Mouse (Mus musculus) embryonic stem cell, embryonic (primary cell): ENCODE measurements around the gene Ddx28.
"Not testable (repeated sequence)": the region's sequence is repeated elsewhere in the genome, so short reads cannot be mapped to it uniquely, and the experiment has no call there.

Experiments
- CTCF ChIA-PET, 4 experiments: fragments of 300-600 bp in 2 of 4; fragments of 350-600 bp in 2 of 4; sonication (Branson Sonifier 250); formaldehyde crosslinking; loops; one replicate each; lab custom pipeline; 2022; ENCODE audit warnings: inconsistent platforms in 2 of 4; lab: Charles Lee
- POLR2A ChIA-PET, 4 experiments: fragments of 300-600 bp in 2 of 4; fragments of 350-600 bp in 2 of 4; sonication (Branson Sonifier 250); formaldehyde crosslinking; loops; one replicate each; lab custom pipeline; 2022; ENCODE audit warnings: antibody characterized with exemption in 4 of 4, inconsistent platforms in 1 of 4; lab: Charles Lee

Ddx28 gene

GRCm38 (mm10) chr8:105996359-105996758 lies 15.3 kb downstream of the Ddx28 start:
- POLR2A ChIA-PET, result interaction anchor here in 2 of 4 experiments (1.1 to 1.5 kb wide), 2 partner anchors 33 to 66 kb away, joined by 3 to 4 read pairs; no protein-coding TSS in a partner anchor
- CTCF ChIA-PET, result interaction anchor here in 2 of 4 experiments (0.6 to 1.6 kb wide), 6 partner anchors 11 to 1215 kb away, joined by 3 to 10 read pairs (median 3); no protein-coding TSS in a partner anchor

- ChIA-PET CTCF (interaction anchor here in 2 of 4 experiments (0.6 to 0.7 kb wide), 2 partner anchors 29 to 89 kb away, joined by 3 to 4 read pairs; no protein-coding TSS in a partner anchor), POLR2A (interaction anchor here in 2 of 4 experiments (0.6 to 1.4 kb wide), 3 partner anchors 14 to 207 kb away, joined by 3 to 6 read pairs (median 3); no protein-coding TSS in a partner anchor)
These were observed 18.5 kb downstream of the Ddx28 start for GRCm38 (mm10) chr8:105993226-105993625.

- CTCF ChIA-PET, result interaction anchor here in 2 of 4 experiments (0.6 to 1.8 kb wide), 4 partner anchors 18 to 380 kb away, joined by 3 to 4 read pairs (median 4); no protein-coding TSS in a partner anchor
- POLR2A ChIA-PET, result interaction anchor here in 2 of 4 experiments (0.6 to 1.4 kb wide), 3 partner anchors 14 to 207 kb away, joined by 3 to 6 read pairs (median 3); no protein-coding TSS in a partner anchor
These were observed 19.2 kb downstream of the Ddx28 start for GRCm38 (mm10) chr8:105992499-105992898.

GRCm38 (mm10) chr8:105991546-105991945 lies 20.1 kb downstream of the Ddx28 start:
- CTCF ChIA-PET, result interaction anchor here in 3 of 4 experiments (0.6 to 2.0 kb wide), 21 partner anchors 8 to 424 kb away, joined by 3 to 7 read pairs (median 4); partner anchors contain the start of gene Zfp90 (in 1 of the 3)
- POLR2A ChIA-PET, result interaction anchor here in 3 of 4 experiments (0.7 to 1.9 kb wide), 8 partner anchors 9 to 91 kb away, joined by 3 to 6 read pairs (median 4); partner anchors contain the start of gene Pskh1 (in 1 of the 3)

- ChIA-PET CTCF (interaction anchor here (0.5 to 2.0 kb wide), 25 partner anchors 9 to 424 kb away, joined by 3 to 7 read pairs (median 4); partner anchors contain the start of genes Ranbp10 (in 1 of the 4), Tsnaxip1 (in 1 of the 4) and Zfp90 (in 1 of the 4)), POLR2A (interaction anchor here (0.7 to 1.9 kb wide), 11 partner anchors 8 to 136 kb away, joined by 3 to 6 read pairs (median 3); partner anchors contain the start of genes Pskh1 (in 1 of the 4) and Thap11 (in 1 of the 4))
These were observed 20.8 kb downstream of the Ddx28 start, which contains the start of gene Dus2 for GRCm38 (mm10) chr8:105990856-105991387. Gene Dus2, plus strand, starts transcription at chr8:105991337.

- CTCF ChIA-PET, result interaction anchor here in 2 of 4 experiments (0.7 to 0.9 kb wide), 2 partner anchors 59 to 196 kb away, joined by 4 read pairs; no protein-coding TSS in a partner anchor
- POLR2A ChIA-PET, result interaction anchor here in 2 of 4 experiments (0.5 to 1.6 kb wide), 3 partner anchors 11 to 378 kb away, joined by 3 to 5 read pairs (median 4); no protein-coding TSS in a partner anchor
These were observed 23.1 kb downstream of the Ddx28 start for GRCm38 (mm10) chr8:105988546-105988945.

GRCm38 (mm10) chr8:105983406-105983805 lies 28.3 kb downstream of the Ddx28 start:
- CTCF ChIA-PET, result not testable (repeated sequence)
- POLR2A ChIA-PET, result interaction anchor here in 1 of 4 experiments (0.9 kb wide), 1 partner anchor 25 kb away, joined by 3 read pairs; no protein-coding TSS in a partner anchor

- POLR2A ChIA-PET, result interaction anchor here in 1 of 4 experiments (1.6 kb wide), 1 partner anchor 14 kb away, joined by 6 read pairs; no protein-coding TSS in a partner anchor
- CTCF ChIA-PET, result interaction anchor here in 1 of 4 experiments (1.4 to 2.0 kb wide), 2 partner anchors 11 to 14 kb away, joined by 3 to 4 read pairs; no protein-coding TSS in a partner anchor
These were observed 30.5 kb downstream of the Ddx28 start for GRCm38 (mm10) chr8:105981146-105981545.

GRCm38 (mm10) chr8:105979325-105979724 lies 32.4 kb downstream of the Ddx28 start, which contains the start of gene Dpep3:
Gene Dpep3, minus strand, starts transcription at chr8:105979429.
- CTCF ChIA-PET, result interaction anchor here in 2 of 4 experiments (0.6 to 0.7 kb wide), 2 partner anchors 199 to 465 kb away, joined by 5 to 9 read pairs; no protein-coding TSS in a partner anchor

GRCm38 (mm10) chr8:105975363-105975762 lies 36.3 kb downstream of the Ddx28 start:
- POLR2A ChIA-PET, result interaction anchor here in 2 of 4 experiments (0.6 to 1.5 kb wide), 5 partner anchors 8 to 42 kb away, joined by 3 to 6 read pairs (median 5); no protein-coding TSS in a partner anchor
- CTCF ChIA-PET, result interaction anchor here (0.6 to 1.7 kb wide), 6 partner anchors 9 to 498 kb away, joined by 3 to 4 read pairs (median 3); partner anchors contain the start of genes Dus2 (in 1 of the 4) and Slc12a4 (in 1 of the 4)

More at GRCm38 (mm10) chr8:105979325-105979724, 32.4 kb downstream of the Ddx28 start, which contains the start of gene Dpep3:
- POLR2A ChIA-PET, result interaction anchor here in 1 of 4 experiments (1.6 kb wide), 1 partner anchor 13 kb away, joined by 6 read pairs; no protein-coding TSS in a partner anchor

- CTCF ChIA-PET, result interaction anchor here in 2 of 4 experiments (0.6 to 1.5 kb wide), 5 partner anchors 9 to 483 kb away, joined by 3 to 5 read pairs (median 4); no protein-coding TSS in a partner anchor
- POLR2A ChIA-PET, result interaction anchor here in 3 of 4 experiments (0.6 to 2.2 kb wide), 15 partner anchors 8 to 262 kb away, joined by 3 to 8 read pairs (median 4); partner anchors contain the start of genes Ddx28 (in 1 of the 3), Dus2 (in 1 of the 3), Nutf2 (in 1 of the 3) and Pskh1 (in 1 of the 3)
These were observed 40.5 kb downstream of the Ddx28 start for GRCm38 (mm10) chr8:105971019-105971720.

GRCm38 (mm10) chr8:105969367-105969766 lies 42.3 kb downstream of the Ddx28 start:
- POLR2A ChIA-PET, result no interaction called here
- CTCF ChIA-PET, result no interaction called here

- ChIA-PET POLR2A (interaction anchor here (0.5 to 2.2 kb wide), 35 partner anchors 8 to 1469 kb away, joined by 3 to 8 read pairs (median 4); partner anchors contain the start of genes Nfatc3 (in 2 of the 4), Acd (in 1 of the 4), Esrp2 (in 1 of the 4) and Fhod1 (in 1 of the 4)), CTCF (interaction anchor here (0.6 to 2.2 kb wide), 13 partner anchors 8 to 726 kb away, joined by 3 to 9 read pairs (median 4); partner anchors contain the start of gene Dus2 (in 2 of the 4))
These were observed 44.9 kb downstream of the Ddx28 start for GRCm38 (mm10) chr8:105966692-105967311.

- CTCF ChIA-PET, result interaction anchor here in 3 of 4 experiments (0.7 to 2.2 kb wide), 6 partner anchors 9 to 727 kb away, joined by 3 to 9 read pairs (median 4); partner anchors contain the start of gene Dus2 (in 1 of the 3)
These were observed 45.8 kb downstream of the Ddx28 start, which contains the start of gene Slc12a4 for GRCm38 (mm10) chr8:105965905-105966341. Gene Slc12a4, minus strand, starts transcription at chr8:105966097.

GRCm38 (mm10) chr8:105965266-105965904 lies 46.3 kb downstream of the Ddx28 start:
- ChIA-PET POLR2A (interaction anchor here in 3 of 4 experiments (0.5 to 2.2 kb wide), 9 partner anchors 18 to 330 kb away, joined by 3 to 8 read pairs (median 4); partner anchors contain the start of genes Acd (in 1 of the 3), Pard6a (in 1 of the 3), Ranbp10 (in 1 of the 3) and Tsnaxip1 (in 1 of the 3)), CTCF (interaction anchor here in 3 of 4 experiments (0.8 to 2.2 kb wide), 4 partner anchors 10 to 130 kb away, joined by 3 to 9 read pairs (median 4); no protein-coding TSS in a partner anchor)

More at GRCm38 (mm10) chr8:105965905-105966341, 45.8 kb downstream of the Ddx28 start, which contains the start of gene Slc12a4:
- POLR2A ChIA-PET, result interaction anchor here in 3 of 4 experiments (0.6 to 2.2 kb wide), 12 partner anchors 9 to 652 kb away, joined by 3 to 8 read pairs (median 4); partner anchors contain the start of genes Acd (in 1 of the 3), Pard6a (in 1 of the 3), Ranbp10 (in 1 of the 3) and Tsnaxip1 (in 1 of the 3)
